8 mouse cellular contexts compared by ENCODE assay signal in genomic region chr5:24474025-24474722, GRCm38 (mm10). TPM values are rescaled to one million over a fixed set of nuclear protein-coding genes. Genes with fewer than 3 reads are reported as not detected.
A peak's percentile ranks its signal among the peaks of the same experiment; 100 is the strongest.
DNase-seq lines count a peak whose midpoint lies in the region; ATAC-seq lines count a peak whose summit lies in the region.

No protein-coding gene starts in this region.

- peak overlapping the region; percentile 69 for H3K9ac ChIP-seq in hindbrain, embryonic 12.5 days
- H3K9ac ChIP-seq in stomach, embryonic 15.5 days: peak overlapping the region; percentile 1; the same call in 1 of the 2 replicates

- no peaks in the 10 kb centered on the region for H3K9me3 ChIP-seq in heart, embryonic 10.5 days
- H3K9me3 ChIP-seq in hindbrain, embryonic 12.5 days (replicated peaks): no peaks in the 10 kb centered on the region
- H3K9me3 ChIP-seq in stomach, embryonic 15.5 days: no peaks in the 10 kb centered on the region

- DNase-seq in heart, embryonic 10.5 days (ENCODE audit: low spot score): no peak
- DNase-seq in heart, adult 18-20 months: no peak
- peak; percentile 82 to 84 for DNase-seq in lung, adult 18-20 months
- no peak for DNase-seq in right cerebral cortex, adult 2 months (ENCODE audit: low spot score in 2 of 2)

- H3K4me2 ChIP-seq in hindbrain, embryonic 12.5 days (replicated peaks): peak overlapping the region; percentile 74
- H3K4me2 ChIP-seq in stomach, embryonic 15.5 days: peak overlapping the region; percentile 61

- peaks cover 48% of the 10 kb centered on the region for H3K4me1 ChIP-seq in heart, embryonic 10.5 days
- H3K4me1 ChIP-seq in brown adipose tissue, adult 24 weeks (ENCODE audit: control insufficient read depth, insufficient read depth, insufficient read length, low read length): peaks cover 9% of the 10 kb centered on the region; the same call in 1 of the 2 replicates
- peaks cover 41% of the 10 kb centered on the region for H3K4me1 ChIP-seq in hindbrain, embryonic 12.5 days
- peaks cover 31% of the 10 kb centered on the region for H3K4me1 ChIP-seq in stomach, embryonic 15.5 days

- peaks cover 11% of the 10 kb centered on the region; the same call in 1 of the 2 replicates for H3K27me3 ChIP-seq in heart, embryonic 10.5 days (ENCODE audit: insufficient read depth, poor library complexity, severe bottlenecking)
- H3K27me3 ChIP-seq in hindbrain, embryonic 12.5 days: peaks cover 40% of the 10 kb centered on the region
- H3K27me3 ChIP-seq in stomach, embryonic 15.5 days (replicated peaks): no peaks in the 10 kb centered on the region

- peaks cover 35% of the 10 kb centered on the region for H3K36me3 ChIP-seq in heart, embryonic 10.5 days
- H3K36me3 ChIP-seq in hindbrain, embryonic 12.5 days: peaks cover 26% of the 10 kb centered on the region
- peaks cover 16% of the 10 kb centered on the region for H3K36me3 ChIP-seq in stomach, embryonic 15.5 days

- H3K4me3 ChIP-seq in heart, embryonic 10.5 days: peak overlapping the region; percentile 72
- H3K4me3 ChIP-seq in brown adipose tissue, adult 24 weeks (ENCODE audit: insufficient read depth, low read depth, low read length): peak overlapping the region; percentile 58
- peak overlapping the region; percentile 38 for H3K4me3 ChIP-seq in hindbrain, embryonic 12.5 days
- peak overlapping the region; percentile 47 for H3K4me3 ChIP-seq in stomach, embryonic 15.5 days (replicated peaks)

- ATAC-seq in hindbrain, embryonic 12.5 days (ENCODE audit: low FRiP score): no peak
- ATAC-seq in stomach, embryonic 15.5 days (ENCODE audit: insufficient read depth, low FRiP score, low read depth): peak; percentile 57; the same call in 1 of the 2 replicates
- ATAC-seq in frontal cortex, adult (ENCODE audit: low TSS enrichment): no peak

- WGBS in heart, embryonic 10.5 days: 3% methylated on average over 76 of the region's 77 CpGs
- WGBS in hindbrain, embryonic 12.5 days: 1% methylated on average over 76 of the region's 77 CpGs
- 7% methylated on average over 77 of the region's 77 CpGs for WGBS in stomach, embryonic 15.5 days

- H3K27ac ChIP-seq in heart, embryonic 10.5 days: peak overlapping the region; percentile 83
- no peak overlapping the region for H3K27ac ChIP-seq in brown adipose tissue, adult 24 weeks (replicated peaks; ENCODE audit: low read depth, low read length)
- H3K27ac ChIP-seq in hindbrain, embryonic 12.5 days: no peak overlapping the region
- H3K27ac ChIP-seq in stomach, embryonic 15.5 days: peak overlapping the region; percentile 33

RNA-seq across cellular contexts. Expression of gene Agap3, which starts 22.2 kb away (rescaled TPM):
- polyA plus RNA-seq in heart, embryonic 10.5 days (2016; fragmentation: Nextera tagmentation; extraction: Ambion mirVana): 20.1 and 30.1 TPM in 2 replicates
- total RNA-seq in heart, adult 18-20 months (2021): 10 to 100 TPM; 89.1 to 98.9 TPM
- polyA plus RNA-seq in brown adipose tissue, adult 24 weeks (2012; ENCODE audit: insufficient read depth, insufficient read length, missing spikeins): 17.2 and 23.2 TPM in 2 replicates
- polyA plus RNA-seq in hindbrain, embryonic 12.5 days (2016; fragmentation: Nextera tagmentation; extraction: Ambion mirVana): 83.7 and 86.2 TPM in 2 replicates
- 35.9 and 37.7 TPM in 2 replicates for polyA plus RNA-seq in stomach, embryonic 15.5 days (2015; fragmentation: Nextera tagmentation; extraction: Ambion mirVana)

RNA-seq across cellular contexts. Expression of gene Tmub1, which starts 26.5 kb away (rescaled TPM):
- polyA plus RNA-seq in heart, embryonic 10.5 days (2016; fragmentation: Nextera tagmentation; extraction: Ambion mirVana): 21.3 and 22.3 TPM in 2 replicates
- total RNA-seq in heart, adult 18-20 months (2021): 10 to 100 TPM; 10.7 to 10.8 TPM
- 3.8 and 11.7 TPM in 2 replicates for polyA plus RNA-seq in brown adipose tissue, adult 24 weeks (2012; ENCODE audit: insufficient read depth, insufficient read length, missing spikeins)
- polyA plus RNA-seq in hindbrain, embryonic 12.5 days (2016; fragmentation: Nextera tagmentation; extraction: Ambion mirVana): 32.6 and 36.7 TPM in 2 replicates
- polyA plus RNA-seq in stomach, embryonic 15.5 days (2015; fragmentation: Nextera tagmentation; extraction: Ambion mirVana): 22.0 and 22.3 TPM in 2 replicates

RNA-seq across cellular contexts. Expression of gene Fastk, which starts 29.1 kb away (rescaled TPM):
- polyA plus RNA-seq in heart, embryonic 10.5 days (2016; fragmentation: Nextera tagmentation; extraction: Ambion mirVana): 156 and 197 TPM in 2 replicates
- 100 to 1,000 TPM; 288 to 330 TPM for total RNA-seq in heart, adult 18-20 months (2021)
- 148 and 188 TPM in 2 replicates for polyA plus RNA-seq in brown adipose tissue, adult 24 weeks (2012; ENCODE audit: insufficient read depth, insufficient read length, missing spikeins)
- 109 and 113 TPM in 2 replicates for polyA plus RNA-seq in hindbrain, embryonic 12.5 days (2016; fragmentation: Nextera tagmentation; extraction: Ambion mirVana)
- polyA plus RNA-seq in stomach, embryonic 15.5 days (2015; fragmentation: Nextera tagmentation; extraction: Ambion mirVana): 98.1 and 103 TPM in 2 replicates

RNA-seq across cellular contexts. Expression of gene Slc4a2, which starts 50.5 kb away (rescaled TPM):
- 33.2 and 36.0 TPM in 2 replicates for polyA plus RNA-seq in heart, embryonic 10.5 days (2016; fragmentation: Nextera tagmentation; extraction: Ambion mirVana)
- total RNA-seq in heart, adult 18-20 months (2021): 10 to 100 TPM; 25.5 to 30.3 TPM
- polyA plus RNA-seq in brown adipose tissue, adult 24 weeks (2012; ENCODE audit: insufficient read depth, insufficient read length, missing spikeins): 8.2 and 14.9 TPM in 2 replicates
- polyA plus RNA-seq in hindbrain, embryonic 12.5 days (2016; fragmentation: Nextera tagmentation; extraction: Ambion mirVana): 38.1 and 39.9 TPM in 2 replicates
- polyA plus RNA-seq in stomach, embryonic 15.5 days (2015; fragmentation: Nextera tagmentation; extraction: Ambion mirVana): 38.8 and 44.6 TPM in 2 replicates

RNA-seq across cellular contexts. Expression of gene Cdk5, which starts 50.8 kb away (rescaled TPM):
- 33.9 and 37.4 TPM in 2 replicates for polyA plus RNA-seq in heart, embryonic 10.5 days (2016; fragmentation: Nextera tagmentation; extraction: Ambion mirVana)
- total RNA-seq in heart, adult 18-20 months (2021): 10 to 100 TPM; 19.3 to 23.0 TPM
- polyA plus RNA-seq in brown adipose tissue, adult 24 weeks (2012; ENCODE audit: insufficient read depth, insufficient read length, missing spikeins): 51.3 and 56.7 TPM in 2 replicates
- 61.0 and 63.8 TPM in 2 replicates for polyA plus RNA-seq in hindbrain, embryonic 12.5 days (2016; fragmentation: Nextera tagmentation; extraction: Ambion mirVana)
- 37.3 and 41.2 TPM in 2 replicates for polyA plus RNA-seq in stomach, embryonic 15.5 days (2015; fragmentation: Nextera tagmentation; extraction: Ambion mirVana)

Comparison
In these comparisons a context has a peak if more than half of its experiments do, and no peak if none do; other contexts are left out.
1. DNase-seq: peak in lung, adult 18-20 months (2 of 2); none in heart, embryonic 10.5 days (single experiment), heart, adult 18-20 months (0 of 2) and right cerebral cortex, adult 2 months (0 of 2).
2. H3K27ac ChIP-seq: peak in heart, embryonic 10.5 days (single experiment) and stomach, embryonic 15.5 days (single experiment); none in brown adipose tissue, adult 24 weeks (single experiment) and hindbrain, embryonic 12.5 days (single experiment).
3. Peak in every context shown above with its lines, with median percentiles within 50 percentile points of each other: H3K4me3 ChIP-seq.